Mouse (Mus musculus): ENCODE data around the gene Nt5dc3. TPM values are rescaled to one million over a fixed set of nuclear protein-coding genes. Genes with fewer than 3 reads are reported as not detected.
A peak's percentile ranks its signal among the peaks of the same experiment; 100 is the strongest.

Gene Nt5dc3
- polyA plus RNA-seq, 1 experiment from 2014 or later = 2.2 TPM

DNA sequence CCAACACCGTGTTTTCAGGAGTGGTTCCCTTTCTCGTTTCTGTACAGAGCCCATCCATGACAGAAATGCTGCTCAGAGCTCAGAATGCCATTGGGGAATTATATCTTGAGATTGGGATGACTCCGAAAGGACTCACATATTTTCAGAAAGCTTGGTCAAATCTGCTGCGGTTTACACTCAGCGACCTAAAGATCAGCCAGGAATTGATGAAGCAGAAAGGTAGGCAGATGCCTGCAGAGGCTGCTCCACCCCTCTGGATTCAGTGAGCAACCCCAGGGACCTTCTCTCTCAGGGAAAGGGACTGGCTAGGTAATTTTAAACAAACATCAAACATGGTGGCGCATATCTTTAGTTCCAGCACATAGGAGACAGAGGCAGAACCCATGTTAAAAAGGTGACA is 20.6 kb upstream of the Nt5dc3 start:
- no peaks in the 10 kb centered on the region for H3K27me3 ChIP-seq (ENCODE audit: control insufficient read depth, insufficient read depth, low read length)
- H3K4me3 ChIP-seq (ENCODE audit: low read depth, low read length) = no peak overlapping the region
- no peaks in the 10 kb centered on the region for H3K4me1 ChIP-seq (ENCODE audit: control insufficient read depth, insufficient read depth, low read length)
- H3K9me3 ChIP-seq (ENCODE audit: control insufficient read depth, low read length) = no peaks in the 10 kb centered on the region
- no peak for ATAC-seq (ENCODE audit: insufficient read depth, low FRiP score, low TSS enrichment)
- no peak overlapping the region for H3K4me2 ChIP-seq (ENCODE audit: low read depth)
- no peak for DNase-seq (ENCODE audit: low spot score)
- H3K27ac ChIP-seq (ENCODE audit: low read depth, low read length) = no peak overlapping the region
- no peaks in the 10 kb centered on the region for H3K36me3 ChIP-seq (ENCODE audit: control insufficient read depth, insufficient read depth, low read length)
- 91% methylated on average over 6 of the region's 6 CpGs for WGBS
- H3K9ac ChIP-seq (ENCODE audit: low read length) = no peak overlapping the region

DNA sequence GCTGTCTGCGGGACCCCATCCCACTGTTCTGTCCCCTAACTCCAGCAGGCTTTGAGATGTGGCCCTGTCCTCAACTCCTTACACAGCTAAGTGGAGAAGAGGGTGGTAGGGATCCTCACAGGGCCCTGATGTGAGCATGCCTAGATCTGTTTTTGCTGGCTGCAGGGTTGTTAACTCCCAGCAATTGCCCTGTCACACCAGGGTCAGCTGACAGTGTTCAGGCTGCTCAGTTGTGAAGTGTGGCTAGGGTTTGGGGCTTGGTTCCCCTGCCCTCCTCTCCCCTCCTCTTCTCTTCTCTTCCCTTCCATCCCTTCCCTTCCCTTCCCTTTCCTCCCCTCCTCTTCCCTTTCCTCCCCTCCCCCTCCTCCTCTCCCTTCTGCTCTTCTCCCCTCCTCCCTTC is 17.6 kb upstream of the Nt5dc3 start:
- Histone ChIP-seq H3K36me3 (ENCODE audit: control insufficient read depth, insufficient read depth, low read length) (no peaks in the 10 kb centered on the region), H3K4me2 (ENCODE audit: low read depth) (no peak overlapping the region), H3K27ac (ENCODE audit: low read depth, low read length) (no peak overlapping the region), H3K4me3 (ENCODE audit: low read depth, low read length) (no peak overlapping the region), H3K9me3 (ENCODE audit: control insufficient read depth, low read length) (no peaks in the 10 kb centered on the region), H3K27me3 (ENCODE audit: control insufficient read depth, insufficient read depth, low read length) (no peaks in the 10 kb centered on the region), H3K9ac (ENCODE audit: low read length) (no peak overlapping the region), H3K4me1 (ENCODE audit: control insufficient read depth, insufficient read depth, low read length) (no peaks in the 10 kb centered on the region)
- DNase-seq (ENCODE audit: low spot score) (no peak), ATAC-seq (ENCODE audit: insufficient read depth, low FRiP score, low TSS enrichment) (no peak)
- 65% methylated on average over 1 of the region's 1 CpGs for WGBS

DNA sequence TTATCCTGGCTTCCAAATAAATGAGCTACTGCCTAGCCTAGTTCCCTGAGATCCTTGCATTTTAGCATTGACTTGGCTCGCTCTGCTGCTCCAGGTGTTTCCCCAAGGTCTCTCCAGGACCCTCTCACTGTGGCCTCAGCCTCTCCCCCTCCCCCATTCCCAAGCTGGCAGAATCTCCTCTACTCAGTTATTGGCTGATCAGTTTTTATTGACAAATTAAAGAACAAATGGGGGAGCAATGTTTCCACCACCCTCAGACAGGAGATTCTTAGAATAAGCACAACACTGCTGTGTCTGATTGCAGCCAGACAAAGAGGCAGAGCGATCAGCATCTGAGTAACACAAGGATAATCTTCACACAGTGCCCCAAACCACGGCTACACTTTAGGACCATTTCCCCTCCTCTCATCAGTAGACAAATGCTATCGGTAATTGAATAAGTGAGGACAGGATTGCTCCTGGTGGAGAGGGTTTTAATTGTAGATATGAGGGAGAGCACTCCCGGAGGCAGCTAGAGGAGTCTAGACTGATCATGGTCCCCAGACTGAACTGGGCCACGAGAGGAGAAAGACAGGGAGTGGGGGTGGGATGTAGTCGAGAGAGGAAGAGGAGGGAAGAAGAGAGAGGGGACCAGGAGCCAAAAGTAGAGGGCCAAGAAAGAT is 17.0 kb upstream of the Nt5dc3 start:
- Histone ChIP-seq H3K27me3 (ENCODE audit: control insufficient read depth, insufficient read depth, low read length) (no peaks in the 10 kb centered on the region), H3K36me3 (ENCODE audit: control insufficient read depth, insufficient read depth, low read length) (no peaks in the 10 kb centered on the region), H3K4me3 (ENCODE audit: low read depth, low read length) (no peak overlapping the region), H3K9ac (ENCODE audit: low read length) (no peak overlapping the region), H3K4me2 (ENCODE audit: low read depth) (no peak overlapping the region), H3K4me1 (ENCODE audit: control insufficient read depth, insufficient read depth, low read length) (no peaks in the 10 kb centered on the region), H3K9me3 (ENCODE audit: control insufficient read depth, low read length) (no peaks in the 10 kb centered on the region), H3K27ac (ENCODE audit: low read depth, low read length) (no peak overlapping the region)
- DNase-seq (ENCODE audit: low spot score) (no peak), ATAC-seq (ENCODE audit: insufficient read depth, low FRiP score, low TSS enrichment) (no peak)
- 26% methylated on average over 7 of the region's 7 CpGs for WGBS

DNA sequence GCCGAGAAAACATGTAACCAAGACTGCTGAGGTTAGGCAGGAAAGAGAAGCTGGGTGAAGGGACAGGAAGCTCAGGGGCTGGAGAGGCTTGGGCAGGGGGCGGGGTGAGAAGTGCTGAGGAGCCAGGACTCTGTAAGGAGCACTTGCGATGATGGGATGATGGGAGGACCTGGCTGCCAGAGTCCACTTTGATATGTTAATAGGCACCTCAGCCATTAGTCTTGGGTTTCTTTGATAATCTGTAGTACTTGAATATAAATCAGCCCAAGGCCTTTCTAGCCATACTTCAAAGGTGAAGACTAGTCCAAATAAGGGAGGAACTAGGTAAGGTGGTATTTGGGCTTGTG is 16.4 kb upstream of the Nt5dc3 start:
- H3K4me3 ChIP-seq (ENCODE audit: low read depth, low read length) = no peak overlapping the region
- H3K36me3 ChIP-seq (ENCODE audit: control insufficient read depth, insufficient read depth, low read length) = no peaks in the 10 kb centered on the region
- H3K27me3 ChIP-seq (ENCODE audit: control insufficient read depth, insufficient read depth, low read length) = no peaks in the 10 kb centered on the region
- no peak overlapping the region for H3K9ac ChIP-seq (ENCODE audit: low read length)
- no peaks in the 10 kb centered on the region for H3K4me1 ChIP-seq (ENCODE audit: control insufficient read depth, insufficient read depth, low read length)
- H3K9me3 ChIP-seq (ENCODE audit: control insufficient read depth, low read length) = no peaks in the 10 kb centered on the region
- no peak overlapping the region for H3K4me2 ChIP-seq (ENCODE audit: low read depth)
- DNase-seq (ENCODE audit: low spot score) (no peak), ATAC-seq (ENCODE audit: insufficient read depth, low FRiP score, low TSS enrichment) (no peak)
- H3K27ac ChIP-seq (ENCODE audit: low read depth, low read length) = no peak overlapping the region
- 56% methylated on average over 3 of the region's 3 CpGs for WGBS

DNA sequence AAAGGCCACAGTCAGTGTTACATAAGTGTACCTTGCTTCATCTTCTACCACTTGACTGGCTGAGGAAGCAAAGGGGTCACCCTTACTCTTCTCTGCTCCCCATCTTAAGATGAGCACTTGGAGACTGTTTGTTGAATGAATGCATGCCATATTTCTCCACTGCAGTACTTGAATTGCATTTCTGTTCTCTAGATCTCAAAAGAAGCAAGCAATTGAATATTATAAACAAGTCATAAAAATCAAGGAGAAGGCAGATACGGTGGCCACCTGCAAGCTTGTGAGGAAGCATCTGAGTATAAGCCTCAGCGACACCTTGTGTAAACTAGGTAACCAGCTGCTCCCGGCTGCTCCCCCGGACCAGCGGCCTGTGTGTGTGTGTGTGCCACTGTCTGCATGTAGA is 15.1 kb upstream of the Nt5dc3 start, which contains the start of gene Gm49358:
Gene Gm49358, plus strand, starts transcription at position 301 of the 400 bp plus-strand sequence.
- DNase-seq (ENCODE audit: low spot score) (no peak), ATAC-seq (ENCODE audit: insufficient read depth, low FRiP score, low TSS enrichment) (no peak)
- H3K9me3 ChIP-seq (ENCODE audit: control insufficient read depth, low read length) = no peaks in the 10 kb centered on the region
- H3K27ac ChIP-seq (ENCODE audit: low read depth, low read length) = no peak within 1 kb of the TSS
- 94% methylated on average over 5 of the region's 5 CpGs for WGBS
- H3K9ac ChIP-seq (ENCODE audit: low read length) = no peak within 1 kb of the TSS
- H3K4me3 ChIP-seq (ENCODE audit: low read depth, low read length) = no peak within 1 kb of the TSS
- no peaks in the 10 kb centered on the region for H3K36me3 ChIP-seq (ENCODE audit: control insufficient read depth, insufficient read depth, low read length)
- H3K27me3 ChIP-seq (ENCODE audit: control insufficient read depth, insufficient read depth, low read length) = no peaks in the 10 kb centered on the region
- H3K4me2 ChIP-seq (ENCODE audit: low read depth) = no peak within 1 kb of the TSS
- no peaks in the 10 kb centered on the region for H3K4me1 ChIP-seq (ENCODE audit: control insufficient read depth, insufficient read depth, low read length)

DNA sequence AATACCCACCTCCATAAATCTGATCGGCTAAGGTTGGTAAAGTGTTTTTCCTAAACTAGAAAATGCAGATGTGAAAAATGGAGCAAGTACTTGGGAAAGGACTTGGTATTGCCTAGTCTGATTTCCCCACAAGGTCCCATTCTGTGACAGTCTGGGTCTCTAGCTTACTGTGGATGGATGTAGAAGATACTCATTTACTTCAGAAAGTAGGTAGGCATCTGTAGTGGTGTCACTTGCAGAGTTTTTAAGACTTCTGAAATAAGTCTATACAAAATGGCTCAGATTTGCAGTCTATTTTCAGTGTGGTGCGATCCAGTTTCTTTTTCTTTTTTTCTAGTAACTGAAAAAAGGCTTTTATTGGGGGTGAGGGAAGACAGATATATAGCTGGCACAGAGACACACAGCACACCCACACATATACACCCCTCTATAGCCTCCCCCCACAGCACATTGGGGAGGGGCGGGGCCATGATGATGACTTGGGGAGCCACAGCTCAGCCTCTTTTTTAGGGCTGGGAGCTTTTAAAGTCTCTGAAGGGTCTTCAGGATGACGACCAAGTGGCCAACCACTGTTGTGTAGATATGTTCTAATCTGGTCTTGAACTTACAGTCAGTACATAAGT is 13.3 kb upstream of the Nt5dc3 start:
- H3K36me3 ChIP-seq (ENCODE audit: control insufficient read depth, insufficient read depth, low read length) = no peaks in the 10 kb centered on the region
- no peaks in the 10 kb centered on the region for H3K27me3 ChIP-seq (ENCODE audit: control insufficient read depth, insufficient read depth, low read length)
- H3K27ac ChIP-seq (ENCODE audit: low read depth, low read length) = no peak overlapping the region
- no peaks in the 10 kb centered on the region for H3K9me3 ChIP-seq (ENCODE audit: control insufficient read depth, low read length)
- 88% methylated on average over 4 of the region's 4 CpGs for WGBS
- H3K4me3 ChIP-seq (ENCODE audit: low read depth, low read length) = no peak overlapping the region
- DNase-seq (ENCODE audit: low spot score) = no peak
- H3K4me2 ChIP-seq (ENCODE audit: low read depth) = no peak overlapping the region
- no peak for ATAC-seq (ENCODE audit: insufficient read depth, low FRiP score, low TSS enrichment)
- H3K4me1 ChIP-seq (ENCODE audit: control insufficient read depth, insufficient read depth, low read length) = no peaks in the 10 kb centered on the region
- H3K9ac ChIP-seq (ENCODE audit: low read length) = no peak overlapping the region

DNA sequence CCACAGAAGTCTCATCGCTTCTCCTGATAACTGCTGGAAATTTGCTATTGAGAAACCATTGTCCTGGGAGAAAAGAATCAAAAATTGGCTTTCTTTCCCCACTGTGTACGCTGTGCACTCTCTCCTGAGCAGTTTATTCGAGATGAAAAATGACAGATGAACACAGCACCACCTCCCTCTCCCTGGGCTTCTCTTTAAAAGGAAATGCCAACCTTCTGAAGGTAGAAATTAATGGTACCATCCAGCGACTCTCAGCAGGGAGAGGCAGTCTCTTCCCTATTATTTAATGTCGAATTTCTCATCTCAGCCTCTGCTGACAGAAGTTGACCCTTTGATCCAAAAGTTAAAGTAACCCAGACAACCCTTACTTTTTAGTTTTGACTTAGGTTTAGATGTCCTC is 9.6 kb upstream of the Nt5dc3 start:
- ATAC-seq (ENCODE audit: insufficient read depth, low FRiP score, low TSS enrichment) (no peak), DNase-seq (ENCODE audit: low spot score) (no peak)
- WGBS = 68% methylated on average over 5 of the region's 5 CpGs
- no peaks in the 10 kb centered on the region for H3K4me1 ChIP-seq (ENCODE audit: control insufficient read depth, insufficient read depth, low read length)
- no peak overlapping the region for H3K9ac ChIP-seq (ENCODE audit: low read length)
- no peak overlapping the region for H3K27ac ChIP-seq (ENCODE audit: low read depth, low read length)
- H3K4me3 ChIP-seq (ENCODE audit: low read depth, low read length) = no peak overlapping the region
- H3K9me3 ChIP-seq (ENCODE audit: control insufficient read depth, low read length) = no peaks in the 10 kb centered on the region
- no peaks in the 10 kb centered on the region for H3K36me3 ChIP-seq (ENCODE audit: control insufficient read depth, insufficient read depth, low read length)
- no peaks in the 10 kb centered on the region for H3K27me3 ChIP-seq (ENCODE audit: control insufficient read depth, insufficient read depth, low read length)
- H3K4me2 ChIP-seq (ENCODE audit: low read depth) = no peak overlapping the region

DNA sequence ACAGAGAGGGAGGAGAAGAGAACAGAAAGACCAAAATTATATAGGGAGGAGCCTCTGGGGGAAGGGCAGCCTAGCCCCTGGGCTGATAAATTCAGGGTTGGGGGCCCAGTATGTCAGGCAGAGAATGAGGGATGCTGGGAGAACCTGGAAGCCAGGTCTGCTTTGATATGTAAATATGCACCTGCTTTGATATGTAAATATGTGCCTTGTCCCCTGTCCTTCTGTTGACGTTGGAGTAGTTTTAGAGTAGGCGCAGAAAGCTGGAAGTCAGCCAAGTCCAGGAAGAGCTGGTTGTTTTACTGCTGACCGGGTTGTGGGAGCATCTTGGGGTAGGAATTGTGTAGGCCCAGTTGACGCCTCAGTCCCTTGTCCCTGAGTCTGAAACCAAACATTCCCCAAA is 9.0 kb upstream of the Nt5dc3 start:
- Histone ChIP-seq H3K4me1 (ENCODE audit: control insufficient read depth, insufficient read depth, low read length) (no peaks in the 10 kb centered on the region), H3K9me3 (ENCODE audit: control insufficient read depth, low read length) (no peaks in the 10 kb centered on the region), H3K27ac (ENCODE audit: low read depth, low read length) (no peak overlapping the region), H3K4me3 (ENCODE audit: low read depth, low read length) (no peak overlapping the region), H3K9ac (ENCODE audit: low read length) (no peak overlapping the region), H3K27me3 (ENCODE audit: control insufficient read depth, insufficient read depth, low read length) (no peaks in the 10 kb centered on the region), H3K4me2 (ENCODE audit: low read depth) (no peak overlapping the region), H3K36me3 (ENCODE audit: control insufficient read depth, insufficient read depth, low read length) (no peaks in the 10 kb centered on the region)
- DNase-seq (ENCODE audit: low spot score) (no peak), ATAC-seq (ENCODE audit: insufficient read depth, low FRiP score, low TSS enrichment) (peak; percentile 72)
- WGBS = 41% methylated on average over 4 of the region's 4 CpGs

DNA sequence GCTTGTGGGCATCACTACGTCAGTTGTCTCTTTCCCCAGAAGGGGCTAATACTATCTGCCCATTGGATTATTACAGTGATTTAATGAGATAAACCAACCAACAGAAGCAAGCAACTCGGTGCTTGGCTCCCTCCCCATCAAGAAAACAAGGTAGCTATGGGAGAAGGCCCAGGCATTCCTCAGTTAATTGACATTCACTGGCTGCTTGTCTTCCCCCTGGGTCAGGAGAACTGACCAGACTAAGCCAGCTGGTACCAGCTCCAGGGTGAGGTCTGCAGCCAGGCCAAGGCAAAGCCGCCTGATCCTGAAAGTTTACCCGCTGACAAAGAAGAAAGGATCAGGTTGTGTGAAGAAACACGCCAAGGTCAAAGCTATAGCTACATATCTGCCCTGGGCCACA is 7.1 kb upstream of the Nt5dc3 start:
- Histone ChIP-seq H3K9me3 (ENCODE audit: control insufficient read depth, low read length) (no peaks in the 10 kb centered on the region), H3K27me3 (ENCODE audit: control insufficient read depth, insufficient read depth, low read length) (no peaks in the 10 kb centered on the region), H3K4me2 (ENCODE audit: low read depth) (no peak overlapping the region), H3K9ac (ENCODE audit: low read length) (no peak overlapping the region), H3K27ac (ENCODE audit: low read depth, low read length) (no peak overlapping the region), H3K4me1 (ENCODE audit: control insufficient read depth, insufficient read depth, low read length) (no peaks in the 10 kb centered on the region), H3K4me3 (ENCODE audit: low read depth, low read length) (no peak overlapping the region), H3K36me3 (ENCODE audit: control insufficient read depth, insufficient read depth, low read length) (no peaks in the 10 kb centered on the region)
- 81% methylated on average over 5 of the region's 5 CpGs for WGBS
- no peak for DNase-seq (ENCODE audit: low spot score)
- no peak for ATAC-seq (ENCODE audit: insufficient read depth, low FRiP score, low TSS enrichment)
